Mouse (Mus musculus) G1E (cell line): ENCODE measurements around the gene Ccr4. TPM values are rescaled to one million over a fixed set of nuclear protein-coding genes. Genes with fewer than 3 reads are reported as not detected.

Experiments
- ATAC-seq: 2 replicates; pipeline ENCODE4 v1.8.0; 2016; ENCODE audit warnings: mild to moderate bottlenecking; ENCODE audit not compliant: insufficient number of reproducible peaks, poor library complexity, low FRiP score, severe bottlenecking; ENCODE audit errors: extremely low read depth
- DNase-seq: peaks from one replicate; pipeline ENCODE4 v3.0.0; 2012; ENCODE audit warnings: low spot score
- H3K27me3 ChIP-seq: 2 replicates; pipeline ENCODE4 v1.6.1; 2012; ENCODE audit warnings: mild to moderate bottlenecking, low read length, inconsistent platforms; ENCODE audit not compliant: insufficient read depth
- H3K36me3 ChIP-seq: replicated peaks from 2 replicates; pipeline ENCODE3; 2012; ENCODE audit warnings: mild to moderate bottlenecking, inconsistent platforms
- H3K4me1 ChIP-seq: 2 replicates; pipeline ENCODE4 v1.6.1; 2012; ENCODE audit warnings: low read depth, low read length, inconsistent platforms, mixed read lengths; ENCODE audit not compliant: insufficient read depth
- H3K4me3 ChIP-seq: 2 replicates; pipeline ENCODE4 v1.5.1; 2012; ENCODE audit warnings: low read depth, mild to moderate bottlenecking, inconsistent platforms, low read length, moderate library complexity, mixed read lengths
- H3K9me3 ChIP-seq: replicated peaks from 2 replicates; pipeline ENCODE4 v1.6.1; 2012; ENCODE audit warnings: inconsistent platforms
- CTCF ChIP-seq: IDR thresholded peaks from 2 replicates; pipeline ENCODE4 v1.5.1; 2012; ENCODE audit warnings: low read depth, low read length, inconsistent platforms, mixed read lengths
- GATA1 ChIP-seq: IDR thresholded peaks from 2 replicates; pipeline ENCODE4 v1.6.1; 2012; ENCODE audit warnings: borderline replicate concordance, low read length, inconsistent platforms, mixed read lengths
- GATA2 ChIP-seq: IDR thresholded peaks from 2 replicates; pipeline ENCODE4 v1.6.1; 2012; ENCODE audit warnings: low read depth, low read length, inconsistent platforms, borderline replicate concordance
- POLR2AphosphoS5 ChIP-seq: IDR thresholded peaks from 2 replicates; pipeline ENCODE4 v1.6.1; 2012; ENCODE audit warnings: low read depth, low read length, inconsistent platforms; ENCODE audit not compliant: insufficient replicate concordance
- TAL1 ChIP-seq: conservative IDR thresholded peaks from 2 replicates; pipeline ENCODE4 v1.6.1; 2012; ENCODE audit warnings: low read depth, low read length, inconsistent platforms, mixed read lengths
- polyA plus RNA-seq: library from polyadenylated mRNA; stranded (reverse); fragments of >175 nt; gene quantifications from 2 replicates; pipeline ENCODE4 v1.2.3, GENCODE M21; 2012
- total RNA-seq, 2 experiments: library from RNA; stranded (forward) in 1 of 2; stranded (reverse) in 1 of 2; fragments of 200-1000 nt in 1 of 2; fragments of >200 nt in 1 of 2; fragmentation: Nextera tagmentation in 1 of 2; gene quantifications; 2 replicates each; pipeline ENCODE4 v1.2.3; 2014 to 2017

The Ccr4 gene
- total and polyA plus RNA-seq, 3 experiments: not detected

- H3K9me3 ChIP-seq: no peaks in the 10 kb centered on the region
- no peaks in the 10 kb centered on the region for H3K27me3 ChIP-seq
- ATAC-seq (no peak), DNase-seq (no peak)
- H3K4me1 ChIP-seq: peaks cover 6% of the 10 kb centered on the region; the same call in 1 of the 2 replicates
- H3K36me3 ChIP-seq: peaks cover 10% of the 10 kb centered on the region
- no peak overlapping the region for H3K4me3 ChIP-seq
- no peak for TF ChIP-seq CTCF
- TF ChIP-seq GATA2: no peak
- TF ChIP-seq GATA1: no peak
- no peak for TF ChIP-seq TAL1
- TF ChIP-seq POLR2AphosphoS5: no peak
These were observed 52.3 kb downstream of the Ccr4 start for GRCm38 (mm10) chr9:114452418-114452817.

- no peak for ATAC-seq
These were observed 53.1 kb downstream of the Ccr4 start for GRCm38 (mm10) chr9:114451615-114452014.

GRCm38 (mm10) chr9:114449120-114449754, 55.5 kb downstream of the Ccr4 start:
- Histone ChIP-seq H3K9me3 (no peaks in the 10 kb centered on the region), H3K4me1 (peaks cover 6% of the 10 kb centered on the region; the same call in 1 of the 2 replicates), H3K36me3 (no peaks in the 10 kb centered on the region), H3K27me3 (no peaks in the 10 kb centered on the region), H3K4me3 (no peak overlapping the region)
- DNase-seq: no peak
- no peak for TF ChIP-seq POLR2AphosphoS5
- no peak for TF ChIP-seq GATA1
- ATAC-seq: no peak

More at GRCm38 (mm10) chr9:114451615-114452014, 53.1 kb downstream of the Ccr4 start:
- TF ChIP-seq TAL1 (no peak), CTCF (no peak), POLR2AphosphoS5 (no peak), GATA2 (no peak), GATA1 (no peak)
- H3K27me3 ChIP-seq: no peaks in the 10 kb centered on the region
- H3K9me3 ChIP-seq: no peaks in the 10 kb centered on the region
- no peak for DNase-seq
- peaks cover 5% of the 10 kb centered on the region for H3K36me3 ChIP-seq
- H3K4me3 ChIP-seq: no peak overlapping the region
- peaks cover 6% of the 10 kb centered on the region; the same call in 1 of the 2 replicates for H3K4me1 ChIP-seq

- Histone ChIP-seq H3K4me3 (no peak overlapping the region), H3K27me3 (no peaks in the 10 kb centered on the region), H3K9me3 (no peaks in the 10 kb centered on the region), H3K36me3 (no peaks in the 10 kb centered on the region), H3K4me1 (peaks cover 6% of the 10 kb centered on the region; the same call in 1 of the 2 replicates)
- DNase-seq (no peak), ATAC-seq (no peak)
- TF ChIP-seq POLR2AphosphoS5 (no peak), GATA1 (no peak), TAL1 (no peak), CTCF (no peak), GATA2 (no peak)
These were observed 56.0 kb downstream of the Ccr4 start for GRCm38 (mm10) chr9:114448700-114449099.

- ATAC-seq: no peak
- no peak for DNase-seq
- no peak for TF ChIP-seq CTCF
- no peak for TF ChIP-seq GATA1
- TF ChIP-seq TAL1: no peak
- TF ChIP-seq POLR2AphosphoS5: no peak
- TF ChIP-seq GATA2: no peak
- Histone ChIP-seq H3K27me3 (no peaks in the 10 kb centered on the region), H3K4me3 (no peak overlapping the region), H3K36me3 (peaks cover 2% of the 10 kb centered on the region), H3K4me1 (peaks cover 6% of the 10 kb centered on the region; the same call in 1 of the 2 replicates), H3K9me3 (no peaks in the 10 kb centered on the region)
These were observed 57.8 kb downstream of the Ccr4 start for GRCm38 (mm10) chr9:114446887-114447286.

GRCm38 (mm10) chr9:114443351-114443750, 61.4 kb downstream of the Ccr4 start:
- Histone ChIP-seq H3K9me3 (no peaks in the 10 kb centered on the region), H3K4me3 (no peak overlapping the region), H3K36me3 (peaks cover 12% of the 10 kb centered on the region), H3K4me1 (no peaks in the 10 kb centered on the region), H3K27me3 (no peaks in the 10 kb centered on the region)
- no peak for DNase-seq
- TF ChIP-seq TAL1: no peak
- no peak for TF ChIP-seq GATA1
- TF ChIP-seq GATA2: no peak
- no peak for TF ChIP-seq CTCF
- no peak for TF ChIP-seq POLR2AphosphoS5
- ATAC-seq: no peak
